Mouse (Mus musculus) testis, adult 2 months (tissue): ENCODE data around the gene Krt20.

Experiments
- CTCF ChIP-seq: fragments of 200-500 bp; IDR thresholded peaks from 2 replicates; pipeline ENCODE4 v1.5.1; 2012; ENCODE audit warnings: low read depth, mild to moderate bottlenecking, inconsistent platforms, low read length, moderate library complexity; ENCODE audit not compliant: control insufficient read depth, insufficient read depth, insufficient replicate concordance
- POLR2A ChIP-seq: fragments of 200-500 bp; IDR thresholded peaks from 2 replicates; pipeline ENCODE4 v1.6.1; 2012; ENCODE audit warnings: low read depth, mild to moderate bottlenecking, inconsistent platforms, low read length, moderate library complexity; ENCODE audit not compliant: control insufficient read depth

GRCm38 (mm10) chr11:99474981-99475380 lies 37.0 kb upstream of the Krt20 start:
- TF ChIP-seq CTCF = no peak
- TF ChIP-seq POLR2A = no peak
